29 mouse cellular contexts compared by ENCODE assay signal in the genomic region with DNA sequence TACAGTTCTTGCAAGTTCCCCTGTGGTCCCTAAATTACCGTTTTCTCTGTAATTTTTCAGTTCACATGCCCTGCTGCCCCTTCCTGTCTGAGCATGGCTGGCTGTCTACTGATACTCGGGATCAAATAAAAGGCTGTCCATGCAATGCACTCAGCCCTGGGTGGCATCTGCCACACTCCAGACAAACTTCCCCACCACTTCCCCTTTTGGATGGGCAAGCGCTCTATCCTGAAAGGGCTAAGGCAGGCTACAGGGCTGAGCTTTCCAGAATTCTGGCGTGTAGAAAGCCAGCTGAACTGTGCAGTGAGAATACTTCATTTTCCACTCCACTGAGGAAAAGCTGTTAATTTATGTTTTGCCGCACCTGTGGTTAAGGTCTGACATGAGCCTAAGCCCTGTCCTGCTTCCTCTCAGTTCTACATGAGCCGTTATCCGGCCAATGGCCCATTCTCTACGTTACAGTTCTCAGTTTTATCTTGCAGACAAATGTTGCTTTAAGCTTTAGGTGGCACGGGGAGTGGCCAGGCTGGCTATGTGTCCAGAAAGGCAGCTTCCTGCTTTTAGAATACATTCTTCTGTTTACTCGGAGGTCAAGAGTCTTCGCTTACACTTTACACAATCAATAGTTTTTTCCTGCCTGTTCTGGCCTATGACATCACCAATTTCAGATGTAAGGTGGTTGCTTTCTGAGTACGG.
DNase-seq lines count a peak whose midpoint lies in the region; ATAC-seq and TF ChIP-seq lines count a peak whose summit lies in the region.
"Had no signal": no experiment of that assay in that cellular context is flagged by ENCODE, and none has a peak within 500 bp of the region (broad histone marks: within the 10 kb centered on the region; RNA-seq: fewer than 3 reads in every experiment).

No protein-coding gene starts in this region.

- ATAC-seq in embryonic facial prominence, embryonic 12.5 days (ENCODE audit: insufficient number of reproducible peaks, insufficient read depth, low FRiP score, low TSS enrichment) = no peak
- ATAC-seq in liver, embryonic 15.5 days (ENCODE audit: insufficient read depth) = 0 out of 2 replicates have a peak, but pooled peaks have one; percentile 37
- ATAC-seq in megakaryocyte progenitor cell, adult 5-6 weeks (replicated peaks; ENCODE audit: poor library complexity) = peak; percentile 85
- ATAC-seq: forebrain, postnatal 0 days; inflammation-experienced regulatory T-cells, adult 6 months had no signal

- no peaks in the 10 kb centered on the region for H3K9me3 ChIP-seq in embryonic facial prominence, embryonic 12.5 days
- no peaks in the 10 kb centered on the region for H3K9me3 ChIP-seq in embryonic facial prominence, embryonic 10.5 days
- no peaks in the 10 kb centered on the region for H3K9me3 ChIP-seq in MEL (replicated peaks; ENCODE audit: insufficient read depth, low read length)
- no peaks in the 10 kb centered on the region for H3K9me3 ChIP-seq in liver, embryonic 15.5 days (replicated peaks)
- H3K9me3 ChIP-seq: embryonic facial prominence, embryonic 15.5 days; forebrain, embryonic 12.5 days; heart, embryonic 12.5 days; hindbrain, embryonic 15.5 days; limb, embryonic 13.5 days; midbrain, embryonic 12.5 days; neural tube, embryonic 13.5 days had no signal

- no peaks in the 10 kb centered on the region for H3K27me3 ChIP-seq in embryonic facial prominence, embryonic 12.5 days
- no peaks in the 10 kb centered on the region for H3K27me3 ChIP-seq in embryonic facial prominence, embryonic 10.5 days (replicated peaks; ENCODE audit: low read depth, poor library complexity, severe bottlenecking)
- no peaks in the 10 kb centered on the region for H3K27me3 ChIP-seq in MEL (ENCODE audit: control insufficient read depth in 1 of 2, insufficient read depth in 2 of 2, low read length in 2 of 2)
- H3K27me3 ChIP-seq in liver, embryonic 15.5 days = no peaks in the 10 kb centered on the region
- H3K27me3 ChIP-seq: CH12.LX; forebrain, embryonic 12.5 days; heart, embryonic 12.5 days; hindbrain, embryonic 15.5 days; midbrain, embryonic 12.5 days; neural tube, embryonic 13.5 days had no signal

- no peak for TF ChIP-seq EP300 in MEL (IDR thresholded peaks at IDR 0.05; ENCODE audit: low read depth in 1 of 2, low read length in 2 of 2)

- peaks cover 2% of the 10 kb centered on the region; the same call in 1 of the 2 replicates for H3K4me1 ChIP-seq in embryonic facial prominence, embryonic 12.5 days
- peaks cover 5% of the 10 kb centered on the region for H3K4me1 ChIP-seq in embryonic facial prominence, embryonic 10.5 days
- no peaks in the 10 kb centered on the region for H3K4me1 ChIP-seq in MEL (ENCODE audit: control insufficient read depth in 1 of 2, insufficient read depth in 2 of 2, low read length in 2 of 2)
- H3K4me1 ChIP-seq in liver, embryonic 15.5 days (replicated peaks) = 0 out of 2 replicates have a peak, but pooled peaks cover 3% of the 10 kb centered on the region
- H3K4me1 ChIP-seq: forebrain, embryonic 12.5 days; hindbrain, embryonic 10.5 days; hindbrain, embryonic 15.5 days; midbrain, embryonic 12.5 days; neural tube, embryonic 13.5 days had no signal

- 75% methylated on average over 12 of the region's 12 CpGs for WGBS in embryonic facial prominence, embryonic 12.5 days
- 77% methylated on average over 12 of the region's 12 CpGs for WGBS in embryonic facial prominence, embryonic 10.5 days
- 27% methylated on average over 12 of the region's 12 CpGs for WGBS in liver, embryonic 15.5 days (ENCODE audit: insufficient replicate concordance)

- 0 out of 2 replicates have a peak overlapping the region, but pooled peaks have one; percentile 15 for H3K9ac ChIP-seq in embryonic facial prominence, embryonic 12.5 days
- H3K9ac ChIP-seq in MEL (ENCODE audit: control insufficient read depth, low read depth, low read length, poor library complexity, severe bottlenecking) = no peak overlapping the region
- no peak overlapping the region for H3K9ac ChIP-seq in liver, embryonic 15.5 days
- H3K9ac ChIP-seq: embryonic facial prominence, embryonic 15.5 days; forebrain, embryonic 12.5 days; forebrain, postnatal 0 days; heart, embryonic 12.5 days; hindbrain, embryonic 15.5 days; limb, embryonic 13.5 days; midbrain, embryonic 12.5 days; neural tube, embryonic 13.5 days had no signal

- no peak for TF ChIP-seq CTCF in MEL (IDR thresholded peaks at IDR 0.05 in 2 of 3, conservative IDR thresholded peaks at IDR 0.05 in 1 of 3; ENCODE audit: control insufficient read depth in 1 of 3, insufficient read depth in 1 of 3, low read depth in 2 of 3, low read length in 3 of 3, poor library complexity in 1 of 3, severe bottlenecking in 1 of 3)

- no peak overlapping the region for H3K4me3 ChIP-seq in embryonic facial prominence, embryonic 12.5 days
- no peak overlapping the region for H3K4me3 ChIP-seq in embryonic facial prominence, embryonic 10.5 days
- no peak overlapping the region for H3K4me3 ChIP-seq in MEL (ENCODE audit: control insufficient read depth in 1 of 2, insufficient read depth in 1 of 2, low read depth in 2 of 2, low read length in 2 of 2)
- H3K4me3 ChIP-seq in liver, embryonic 15.5 days (replicated peaks) = no peak overlapping the region
- H3K4me3 ChIP-seq: embryonic facial prominence, embryonic 15.5 days; forebrain, embryonic 12.5 days; heart, adult 2 months; heart, embryonic 12.5 days; hindbrain, embryonic 10.5 days; hindbrain, embryonic 15.5 days; limb, embryonic 13.5 days; midbrain, embryonic 12.5 days; neural tube, embryonic 13.5 days had no signal

- no peaks in the 10 kb centered on the region for H3K79me2 ChIP-seq in MEL (ENCODE audit: control insufficient read depth, insufficient read depth, low read length, poor library complexity)

- no peak for DNase-seq in embryonic facial prominence, embryonic 10.5 days (ENCODE audit: low spot score)
- DNase-seq in MEL (ENCODE audit: low read depth, low spot score) = peak; percentile 5
- DNase-seq in adrenal gland, postnatal 4 days (ENCODE audit: low spot score in 2 of 2) = no peak
- no peak for DNase-seq in testis, postnatal 14 days (ENCODE audit: low spot score)
- DNase-seq: adrenal gland, adult 8-10 months; cerebellum, adult 11 months; cerebellum, adult 9-10 months; forebrain, postnatal 0 days; gastrocnemius, postnatal 14 days; heart, adult 2 months; kidney, adult 11 months; kidney, postnatal 25 days; lung, adult 2 months; lung, postnatal 10 days; right cerebral cortex, postnatal 4 days had no signal

- 0 out of 2 replicates have a peak overlapping the region, but pooled peaks have one; percentile 17 for H3K27ac ChIP-seq in embryonic facial prominence, embryonic 12.5 days
- no peak overlapping the region for H3K27ac ChIP-seq in embryonic facial prominence, embryonic 10.5 days (replicated peaks)
- H3K27ac ChIP-seq in MEL (ENCODE audit: control insufficient read depth, low read depth, low read length) = no peak overlapping the region
- H3K27ac ChIP-seq in liver, embryonic 15.5 days (replicated peaks) = no peak overlapping the region
- H3K27ac ChIP-seq: embryonic facial prominence, embryonic 15.5 days; forebrain, embryonic 12.5 days; heart, adult 2 months; hindbrain, embryonic 10.5 days; hindbrain, embryonic 15.5 days; limb, embryonic 13.5 days; macrophage; midbrain, embryonic 12.5 days; neural tube, embryonic 13.5 days had no signal

- H3K4me2 ChIP-seq in embryonic facial prominence, embryonic 12.5 days (replicated peaks) = no peak overlapping the region
- H3K4me2 ChIP-seq in liver, embryonic 15.5 days = no peak overlapping the region
- H3K4me2 ChIP-seq: embryonic facial prominence, embryonic 15.5 days; forebrain, embryonic 12.5 days; heart, embryonic 12.5 days; hindbrain, embryonic 15.5 days; limb, embryonic 13.5 days; midbrain, embryonic 12.5 days; neural tube, embryonic 13.5 days had no signal

- TF ChIP-seq RAD21 in MEL (IDR thresholded peaks at IDR 0.05; ENCODE audit: low read depth, low read length) = no peak

- TF ChIP-seq POLR2A in MEL (IDR thresholded peaks at IDR 0.05; ENCODE audit: control insufficient read depth in 1 of 2, insufficient read depth in 1 of 2, low read depth in 1 of 2, low read length in 2 of 2, poor library complexity in 1 of 2) = no peak

- H3K36me3 ChIP-seq in embryonic facial prominence, embryonic 12.5 days = no peaks in the 10 kb centered on the region
- H3K36me3 ChIP-seq in embryonic facial prominence, embryonic 10.5 days (replicated peaks) = peaks cover 14% of the 10 kb centered on the region
- no peaks in the 10 kb centered on the region for H3K36me3 ChIP-seq in MEL (ENCODE audit: control insufficient read depth in 1 of 2, insufficient read depth in 2 of 2, low read length in 2 of 2)
- H3K36me3 ChIP-seq in liver, embryonic 15.5 days (replicated peaks) = no peaks in the 10 kb centered on the region
- H3K36me3 ChIP-seq: embryonic facial prominence, embryonic 15.5 days; forebrain, embryonic 12.5 days; hindbrain, embryonic 15.5 days; midbrain, embryonic 12.5 days; neural tube, embryonic 13.5 days had no signal

TF ChIP-seq in MEL, 35 proteins besides CTCF, POLR2A, EP300 and RAD21:
- TF ChIP-seq E2F4 (IDR thresholded peaks at IDR 0.05; ENCODE audit: borderline replicate concordance, low read depth, low read length) = no peak
- no peak for TF ChIP-seq TBP (IDR thresholded peaks at IDR 0.05; ENCODE audit: low read depth, low read length)
- no peak for TF ChIP-seq POLR2AphosphoS5 (IDR thresholded peaks at IDR 0.05; ENCODE audit: borderline replicate concordance, low read depth, low read length)
- no peak for TF ChIP-seq UBTF (IDR thresholded peaks at IDR 0.05; ENCODE audit: borderline replicate concordance, insufficient read depth, low read depth, low read length)
- no peak for TF ChIP-seq MEF2A (IDR thresholded peaks at IDR 0.05; ENCODE audit: extremely low read depth, insufficient replicate concordance, low read depth, low read length, poor library complexity, severe bottlenecking)
- no peak for TF ChIP-seq SMC3 (IDR thresholded peaks at IDR 0.05; ENCODE audit: low read depth, low read length)
- TF ChIP-seq ZNF384 (IDR thresholded peaks at IDR 0.05; ENCODE audit: low read depth, low read length) = no peak
- TF ChIP-seq JUND (IDR thresholded peaks at IDR 0.05; ENCODE audit: low read depth, low read length) = no peak
- TF ChIP-seq KAT2A (conservative IDR thresholded peaks at IDR 0.05; ENCODE audit: low read depth, low read length) = no peak
- TF ChIP-seq ELF1 (IDR thresholded peaks at IDR 0.05; ENCODE audit: low read depth, low read length) = no peak
